Mouse (Mus musculus): ENCODE data around the gene Zfp276. TPM values are rescaled to one million over a fixed set of nuclear protein-coding genes. Genes with fewer than 3 reads are reported as not detected.
A peak's percentile ranks its signal among the peaks of the same experiment; 100 is the strongest.
"Not testable (repeated sequence)": the region's sequence is repeated elsewhere in the genome, so short reads cannot be mapped to it uniquely, and the experiment has no call there.

Gene Zfp276
- polyA plus RNA-seq, 1 experiment from 2014 or later = 20.0 TPM

DNA sequence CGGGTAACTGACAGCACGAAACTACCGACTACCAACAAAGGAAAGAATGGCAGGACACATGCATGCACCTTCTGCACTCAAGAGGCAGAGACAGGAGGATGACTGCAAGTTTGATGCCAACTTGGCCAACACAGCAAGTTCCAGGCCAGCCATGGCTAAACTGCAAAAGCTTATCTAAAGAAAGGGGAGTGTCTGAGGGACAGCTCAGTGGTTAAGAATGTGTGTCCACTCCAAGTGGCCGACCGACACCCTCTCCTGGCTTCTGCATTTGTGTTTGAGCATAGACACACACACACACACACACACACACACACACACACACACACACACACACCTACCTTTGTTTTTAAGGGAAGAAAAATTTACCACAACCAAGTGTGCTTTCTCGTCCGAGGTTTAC is 24.4 kb downstream of the Zfp276 start:
- no peak overlapping the region for H3K9ac ChIP-seq (replicated peaks; ENCODE audit: low read length)
- no peak overlapping the region for H3K27ac ChIP-seq (replicated peaks; ENCODE audit: low read depth, low read length)
- no peak for DNase-seq
- H3K36me3 ChIP-seq (ENCODE audit: control insufficient read depth, insufficient read depth, low read length) = no peaks in the 10 kb centered on the region
- H3K27me3 ChIP-seq (ENCODE audit: control insufficient read depth, insufficient read depth, low read length) = no peaks in the 10 kb centered on the region
- H3K4me1 ChIP-seq (ENCODE audit: control insufficient read depth, insufficient read depth, low read length) = no peaks in the 10 kb centered on the region
- no peak overlapping the region for H3K4me2 ChIP-seq (ENCODE audit: low read length)
- ATAC-seq (ENCODE audit: low FRiP score, low TSS enrichment) = no peak
- 84% methylated on average over 7 of the region's 7 CpGs for WGBS
- no peaks in the 10 kb centered on the region for H3K9me3 ChIP-seq (ENCODE audit: control insufficient read depth, low read length)
- no peak overlapping the region for H3K4me3 ChIP-seq (replicated peaks; ENCODE audit: low read depth, low read length)

GRCm38 (mm10) chr8:123279828-123280227 is 25.8 kb downstream of the Zfp276 start:
- Histone ChIP-seq H3K4me3 (replicated peaks; ENCODE audit: low read depth, low read length) (no peak overlapping the region), H3K9ac (replicated peaks; ENCODE audit: low read length) (no peak overlapping the region), H3K27ac (replicated peaks; ENCODE audit: low read depth, low read length) (no peak overlapping the region), H3K4me1 (ENCODE audit: control insufficient read depth, insufficient read depth, low read length) (no peaks in the 10 kb centered on the region), H3K36me3 (ENCODE audit: control insufficient read depth, insufficient read depth, low read length) (no peaks in the 10 kb centered on the region), H3K27me3 (ENCODE audit: control insufficient read depth, insufficient read depth, low read length) (no peaks in the 10 kb centered on the region), H3K9me3 (ENCODE audit: control insufficient read depth, low read length) (no peaks in the 10 kb centered on the region), H3K4me2 (ENCODE audit: low read length) (no peak overlapping the region)
- no peak for DNase-seq
- WGBS = 95% methylated on average over 4 of the region's 4 CpGs
- ATAC-seq (ENCODE audit: low FRiP score, low TSS enrichment) = no peak

DNA sequence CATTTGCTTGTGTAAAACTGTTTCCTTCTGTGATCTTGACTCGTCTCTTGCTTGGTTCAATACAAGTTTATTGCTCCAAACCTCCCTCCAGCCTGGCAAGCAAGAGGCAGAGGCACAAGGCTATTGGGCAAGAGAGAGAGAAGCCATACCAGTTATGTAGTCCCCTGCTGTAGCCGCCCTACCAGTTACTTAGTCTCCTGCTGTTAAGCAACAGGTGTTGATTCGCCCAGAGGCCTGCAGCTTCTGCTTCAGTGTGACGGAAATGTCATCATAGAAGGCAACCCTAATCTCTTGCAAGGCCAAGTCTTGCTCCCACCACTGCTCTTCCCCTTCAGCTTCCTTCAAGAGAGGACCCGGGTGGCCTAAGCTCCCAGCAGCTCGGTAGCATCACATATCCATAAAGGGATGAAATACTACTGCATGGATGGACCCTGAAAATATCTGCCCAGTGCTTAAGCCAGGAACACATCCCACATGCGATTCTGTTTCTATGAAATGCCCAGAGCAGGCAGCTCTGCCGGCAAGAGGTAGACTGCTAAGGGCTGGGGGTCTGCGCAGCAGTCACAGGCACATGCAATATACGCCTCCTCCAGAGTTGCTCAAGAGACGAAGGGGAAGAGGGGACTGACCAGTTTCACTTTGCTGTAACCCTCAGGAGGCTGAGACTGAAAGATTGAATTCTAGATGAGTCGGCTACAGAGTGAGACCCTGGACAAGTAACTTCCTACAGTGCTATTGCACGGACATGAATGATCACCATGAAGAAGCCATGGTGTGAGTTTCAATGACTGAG is 26.5 kb downstream of the Zfp276 start:
- Histone ChIP-seq H3K4me2 (ENCODE audit: low read length) (no peak overlapping the region), H3K9me3 (ENCODE audit: control insufficient read depth, low read length) (no peaks in the 10 kb centered on the region), H3K27ac (replicated peaks; ENCODE audit: low read depth, low read length) (no peak overlapping the region), H3K4me1 (ENCODE audit: control insufficient read depth, insufficient read depth, low read length) (no peaks in the 10 kb centered on the region), H3K36me3 (ENCODE audit: control insufficient read depth, insufficient read depth, low read length) (no peaks in the 10 kb centered on the region), H3K4me3 (replicated peaks; ENCODE audit: low read depth, low read length) (no peak overlapping the region), H3K27me3 (ENCODE audit: control insufficient read depth, insufficient read depth, low read length) (no peaks in the 10 kb centered on the region), H3K9ac (replicated peaks; ENCODE audit: low read length) (no peak overlapping the region)
- no peak for DNase-seq
- no peak for ATAC-seq (ENCODE audit: low FRiP score, low TSS enrichment)
- WGBS = 89% methylated on average over 13 of the region's 13 CpGs

GRCm38 (mm10) chr8:123282994-123283393 is 29.0 kb downstream of the Zfp276 start:
- H3K27me3 ChIP-seq (ENCODE audit: control insufficient read depth, insufficient read depth, low read length); H3K9me3 ChIP-seq (ENCODE audit: control insufficient read depth, low read length); H3K27ac ChIP-seq (replicated peaks; ENCODE audit: low read depth, low read length); H3K9ac ChIP-seq (replicated peaks; ENCODE audit: low read length); H3K4me3 ChIP-seq (replicated peaks; ENCODE audit: low read depth, low read length); H3K36me3 ChIP-seq (ENCODE audit: control insufficient read depth, insufficient read depth, low read length); H3K4me2 ChIP-seq (ENCODE audit: low read length); H3K4me1 ChIP-seq (ENCODE audit: control insufficient read depth, insufficient read depth, low read length); DNase-seq; ATAC-seq (ENCODE audit: low FRiP score, low TSS enrichment): not testable (repeated sequence)
- 95% methylated on average over 5 of the region's 6 CpGs for WGBS

- WGBS = 95% methylated on average over 7 of the region's 7 CpGs
- Histone ChIP-seq H3K9ac (replicated peaks; ENCODE audit: low read length) (no peak overlapping the region), H3K27ac (replicated peaks; ENCODE audit: low read depth, low read length) (no peak overlapping the region), H3K27me3 (ENCODE audit: control insufficient read depth, insufficient read depth, low read length) (no peaks in the 10 kb centered on the region), H3K4me1 (ENCODE audit: control insufficient read depth, insufficient read depth, low read length) (no peaks in the 10 kb centered on the region), H3K9me3 (ENCODE audit: control insufficient read depth, low read length) (no peaks in the 10 kb centered on the region), H3K4me2 (ENCODE audit: low read length) (no peak overlapping the region), H3K36me3 (ENCODE audit: control insufficient read depth, insufficient read depth, low read length) (0 out of 2 replicates have a peak, but pooled peaks cover 4% of the 10 kb centered on the region), H3K4me3 (replicated peaks; ENCODE audit: low read depth, low read length) (no peak overlapping the region)
- DNase-seq = no peak
- no peak for ATAC-seq (ENCODE audit: low FRiP score, low TSS enrichment)
Observed at GRCm38 (mm10) chr8:123283991-123284390, 30.0 kb downstream of the Zfp276 start.

DNA sequence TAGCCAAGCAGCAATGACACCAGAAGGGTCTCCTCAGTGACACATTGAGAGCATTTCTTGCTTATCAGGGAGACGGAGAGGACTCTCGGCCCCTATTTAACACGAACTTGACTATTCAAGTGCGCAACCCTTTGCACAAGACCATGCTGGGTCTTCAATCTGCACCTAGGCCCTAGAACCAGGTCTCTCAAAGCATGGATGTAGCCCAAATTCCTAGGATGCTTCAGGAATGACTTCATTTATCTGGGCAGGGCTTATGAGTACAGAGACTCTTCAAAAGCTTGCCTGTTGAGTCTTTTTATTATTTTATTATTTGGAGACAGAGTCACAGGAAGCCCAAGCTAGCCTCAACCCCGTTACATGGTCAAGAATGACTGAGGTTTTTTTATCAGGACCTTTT is 30.5 kb downstream of the Zfp276 start:
- no peaks in the 10 kb centered on the region for H3K4me1 ChIP-seq (ENCODE audit: control insufficient read depth, insufficient read depth, low read length)
- no peak overlapping the region for H3K9ac ChIP-seq (replicated peaks; ENCODE audit: low read length)
- no peak overlapping the region for H3K4me2 ChIP-seq (ENCODE audit: low read length)
- no peak overlapping the region for H3K4me3 ChIP-seq (replicated peaks; ENCODE audit: low read depth, low read length)
- ATAC-seq (ENCODE audit: low FRiP score, low TSS enrichment) (no peak), DNase-seq (no peak)
- H3K36me3 ChIP-seq (ENCODE audit: control insufficient read depth, insufficient read depth, low read length) = 0 out of 2 replicates have a peak, but pooled peaks cover 4% of the 10 kb centered on the region
- H3K27me3 ChIP-seq (ENCODE audit: control insufficient read depth, insufficient read depth, low read length) = no peaks in the 10 kb centered on the region
- H3K27ac ChIP-seq (replicated peaks; ENCODE audit: low read depth, low read length) = no peak overlapping the region
- H3K9me3 ChIP-seq (ENCODE audit: control insufficient read depth, low read length) = no peaks in the 10 kb centered on the region
- 93% methylated on average over 5 of the region's 5 CpGs for WGBS

DNA sequence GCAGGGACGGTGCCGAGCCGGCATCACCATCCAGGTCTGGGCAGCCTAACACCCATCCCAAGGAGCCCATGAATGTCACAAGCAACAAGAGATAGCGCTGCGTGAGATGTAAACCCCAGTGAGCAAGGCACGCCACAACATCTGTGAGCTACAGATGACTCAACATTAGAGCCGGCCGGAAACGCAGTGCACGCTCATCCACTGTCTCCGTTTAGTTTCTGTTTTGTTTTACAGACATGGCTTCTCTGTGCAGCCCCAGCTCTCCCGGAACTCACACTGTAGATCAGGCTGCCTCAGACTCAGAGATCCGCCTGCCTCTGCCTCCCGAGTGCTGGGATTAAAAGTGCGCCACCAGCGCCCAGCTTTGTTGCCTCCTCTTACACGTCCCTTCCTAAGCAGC is 33.4 kb downstream of the Zfp276 start:
- H3K4me1 ChIP-seq (ENCODE audit: control insufficient read depth, insufficient read depth, low read length) = no peaks in the 10 kb centered on the region
- no peak overlapping the region for H3K27ac ChIP-seq (replicated peaks; ENCODE audit: low read depth, low read length)
- H3K27me3 ChIP-seq (ENCODE audit: control insufficient read depth, insufficient read depth, low read length) = no peaks in the 10 kb centered on the region
- DNase-seq = no peak
- H3K9me3 ChIP-seq (ENCODE audit: control insufficient read depth, low read length) = no peaks in the 10 kb centered on the region
- 97% methylated on average over 17 of the region's 17 CpGs for WGBS
- no peak overlapping the region for H3K4me3 ChIP-seq (replicated peaks; ENCODE audit: low read depth, low read length)
- H3K9ac ChIP-seq (replicated peaks; ENCODE audit: low read length) = no peak overlapping the region
- H3K4me2 ChIP-seq (ENCODE audit: low read length) = no peak overlapping the region
- ATAC-seq (ENCODE audit: low FRiP score, low TSS enrichment) = no peak
- 0 out of 2 replicates have a peak, but pooled peaks cover 4% of the 10 kb centered on the region for H3K36me3 ChIP-seq (ENCODE audit: control insufficient read depth, insufficient read depth, low read length)

GRCm38 (mm10) chr8:123290166-123290565 is 36.2 kb downstream of the Zfp276 start:
- H3K27me3 ChIP-seq (ENCODE audit: control insufficient read depth, insufficient read depth, low read length) = no peaks in the 10 kb centered on the region
- peak; percentile 15 for DNase-seq
- 81% methylated on average over 4 of the region's 4 CpGs for WGBS
- no peak overlapping the region for H3K9ac ChIP-seq (replicated peaks; ENCODE audit: low read length)
- H3K4me1 ChIP-seq (ENCODE audit: control insufficient read depth, insufficient read depth, low read length) = no peaks in the 10 kb centered on the region
- no peak overlapping the region for H3K27ac ChIP-seq (replicated peaks; ENCODE audit: low read depth, low read length)
- 0 out of 2 replicates have a peak, but pooled peaks cover 4% of the 10 kb centered on the region for H3K36me3 ChIP-seq (ENCODE audit: control insufficient read depth, insufficient read depth, low read length)
- no peak overlapping the region for H3K4me2 ChIP-seq (ENCODE audit: low read length)
- ATAC-seq (ENCODE audit: low FRiP score, low TSS enrichment) = no peak
- H3K4me3 ChIP-seq (replicated peaks; ENCODE audit: low read depth, low read length) = no peak overlapping the region
- H3K9me3 ChIP-seq (ENCODE audit: control insufficient read depth, low read length) = no peaks in the 10 kb centered on the region

DNA sequence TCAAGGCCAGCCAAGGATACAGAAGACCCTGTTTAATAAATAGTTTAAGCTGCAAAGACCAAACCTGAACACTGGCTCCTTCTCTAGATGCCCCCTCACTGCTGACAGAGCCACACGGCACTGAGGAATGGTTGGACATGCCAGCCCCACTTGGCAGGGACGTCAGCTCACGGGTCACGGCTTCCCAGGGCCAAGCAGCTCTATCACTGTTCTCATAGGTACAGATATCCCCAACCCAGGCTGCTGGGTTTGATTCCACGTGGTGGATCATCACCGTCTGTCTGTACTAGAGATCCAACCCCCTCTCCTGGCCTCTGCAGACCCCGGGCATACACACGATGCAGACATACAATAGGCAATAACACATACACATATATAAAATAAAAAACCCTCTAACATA is 36.7 kb downstream of the Zfp276 start:
- Histone ChIP-seq H3K27ac (replicated peaks; ENCODE audit: low read depth, low read length) (no peak overlapping the region), H3K4me1 (ENCODE audit: control insufficient read depth, insufficient read depth, low read length) (no peaks in the 10 kb centered on the region), H3K4me3 (replicated peaks; ENCODE audit: low read depth, low read length) (no peak overlapping the region), H3K9ac (replicated peaks; ENCODE audit: low read length) (no peak overlapping the region), H3K4me2 (ENCODE audit: low read length) (no peak overlapping the region), H3K36me3 (ENCODE audit: control insufficient read depth, insufficient read depth, low read length) (0 out of 2 replicates have a peak, but pooled peaks cover 4% of the 10 kb centered on the region), H3K27me3 (ENCODE audit: control insufficient read depth, insufficient read depth, low read length) (no peaks in the 10 kb centered on the region), H3K9me3 (ENCODE audit: control insufficient read depth, low read length) (no peaks in the 10 kb centered on the region)
- no peak for DNase-seq
- WGBS = 95% methylated on average over 8 of the region's 8 CpGs
- ATAC-seq (ENCODE audit: low FRiP score, low TSS enrichment) = no peak
